30 mouse cellular contexts compared by ENCODE assay signal in genomic region chr7:112647417-112647816, GRCm38 (mm10). TPM values are rescaled to one million over a fixed set of nuclear protein-coding genes. Genes with fewer than 3 reads are reported as not detected.
DNase-seq lines count a peak whose midpoint lies in the region; ATAC-seq and TF ChIP-seq lines count a peak whose summit lies in the region.
"Had no signal": no experiment of that assay in that cellular context is flagged by ENCODE, and none has a peak within 500 bp of the region (broad histone marks: within the 10 kb centered on the region; RNA-seq: fewer than 3 reads in every experiment).

No protein-coding gene starts in this region.

- no peak overlapping the region for H3K9ac ChIP-seq in lung, postnatal 0 days (replicated peaks; ENCODE audit: low read depth)
- H3K9ac ChIP-seq in ES-E14 (ENCODE audit: insufficient read depth, low read depth, low read length, poor library complexity, severe bottlenecking), result no peak overlapping the region
- H3K9ac ChIP-seq: embryonic facial prominence, embryonic 13.5 days; forebrain, embryonic 12.5 days; forebrain, embryonic 15.5 days; hindbrain, embryonic 12.5 days; hindbrain, embryonic 15.5 days had no signal

- peak; percentile 83 for DNase-seq in lung, postnatal 0 days (ENCODE audit: low spot score)
- no peak for DNase-seq in lung, postnatal 4 days
- peak; percentile 48 for DNase-seq in 3134 (ENCODE audit: extremely low read depth, insufficient read length, low spot score)
- DNase-seq in 416B (ENCODE audit: low read depth), result peak; percentile 6
- DNase-seq in ES-E14 (ENCODE audit: low read depth, low spot score), result no peak
- DNase-seq in ovary, adult 18-20 months (ENCODE audit: low spot score), result no peak
- DNase-seq in gastrocnemius, postnatal 4 days (ENCODE audit: low spot score in 2 of 2), result no peak
- no peak for DNase-seq in left cerebral cortex, postnatal 14 days (ENCODE audit: low spot score in 2 of 2)
- DNase-seq: adrenal gland, adult 2 months; adrenal gland, postnatal 14 days; B cell, adult 2 months; cerebellum, adult 11 months; cerebellum, adult 2 months; cerebellum, adult 9-11 months; cerebellum, postnatal 25 days; gastrocnemius, postnatal 10 days; gastrocnemius, postnatal 36 days; heart, adult 11 months had no signal

- no peaks in the 10 kb centered on the region for H3K9me3 ChIP-seq in lung, postnatal 0 days (ENCODE audit: low read length)
- no peaks in the 10 kb centered on the region for H3K9me3 ChIP-seq in ES-E14 (ENCODE audit: control insufficient read depth, insufficient read depth, low read depth, low read length)
- H3K9me3 ChIP-seq: embryonic facial prominence, embryonic 10.5 days; embryonic facial prominence, embryonic 13.5 days; forebrain, embryonic 12.5 days; forebrain, embryonic 15.5 days; hindbrain, embryonic 12.5 days; hindbrain, embryonic 15.5 days had no signal

- in situ Hi-C loops in ES-E14 (cut with MboI; ENCODE audit: low sequenced_read_pairs in 2 of 2, unreplicated experiment in 2 of 2), result no loop called here

- H3K4me3 ChIP-seq in lung, postnatal 0 days (ENCODE audit: low read depth, low read length), result no peak overlapping the region
- no peak overlapping the region for H3K4me3 ChIP-seq in ES-E14 (ENCODE audit: insufficient read depth in 1 of 2, low read depth in 1 of 2, low read length in 2 of 2, poor library complexity in 1 of 2, severe bottlenecking in 1 of 2)
- H3K4me3 ChIP-seq: embryonic facial prominence, embryonic 10.5 days; embryonic facial prominence, embryonic 13.5 days; erythroblast, embryonic 14.5 days; forebrain, embryonic 12.5 days; forebrain, embryonic 15.5 days; hindbrain, embryonic 12.5 days; hindbrain, embryonic 15.5 days had no signal

- H3K4me2 ChIP-seq in lung, postnatal 0 days (replicated peaks; ENCODE audit: low read depth, low read length), result no peak overlapping the region
- H3K4me2 ChIP-seq: embryonic facial prominence, embryonic 13.5 days; forebrain, embryonic 12.5 days; forebrain, embryonic 15.5 days; heart, embryonic 11.5 days; hindbrain, embryonic 12.5 days; hindbrain, embryonic 15.5 days had no signal

- 0 out of 2 replicates have a peak, but pooled peaks have one; percentile 27 for ATAC-seq in lung, postnatal 0 days
- ATAC-seq: CD4-positive, CD25-positive, alpha-beta regulatory T cell, adult 4 months; forebrain, embryonic 15.5 days had no signal

- TF ChIP-seq EP300 in lung, postnatal 0 days (IDR thresholded peaks at IDR 0.05), result peak; percentile 91

- no peaks in the 10 kb centered on the region; the same call in 1 of the 2 replicates for H3K4me1 ChIP-seq in lung, postnatal 0 days (ENCODE audit: insufficient read depth, low read depth, low read length)
- H3K4me1 ChIP-seq in ES-E14 (ENCODE audit: control insufficient read depth in 2 of 2, insufficient read depth in 2 of 2, low read length in 2 of 2, poor library complexity in 1 of 2), result peaks cover 0 to 6% of the 10 kb centered on the region in 2 experiments; a peak in 2 of 4 replicates
- H3K4me1 ChIP-seq: embryonic facial prominence, embryonic 10.5 days; forebrain, embryonic 12.5 days; forebrain, embryonic 15.5 days; hindbrain, embryonic 12.5 days; hindbrain, embryonic 15.5 days had no signal

- TF ChIP-seq CTCF in lung, postnatal 0 days (IDR thresholded peaks at IDR 0.05), result no peak

- H3K36me3 ChIP-seq in lung, postnatal 0 days (ENCODE audit: insufficient read depth, low read length), result no peaks in the 10 kb centered on the region
- H3K36me3 ChIP-seq in ES-E14 (ENCODE audit: control insufficient read depth, insufficient read depth, low read length, poor library complexity, severe bottlenecking), result no peaks in the 10 kb centered on the region
- H3K36me3 ChIP-seq: embryonic facial prominence, embryonic 10.5 days; embryonic facial prominence, embryonic 13.5 days; forebrain, embryonic 12.5 days; forebrain, embryonic 15.5 days; G1E; hindbrain, embryonic 12.5 days; hindbrain, embryonic 15.5 days had no signal

- no peaks in the 10 kb centered on the region for H3K27me3 ChIP-seq in lung, postnatal 0 days (replicated peaks; ENCODE audit: insufficient read depth, low read length)
- H3K27me3 ChIP-seq: embryonic facial prominence, embryonic 13.5 days; forebrain, embryonic 12.5 days; forebrain, embryonic 15.5 days; hindbrain, embryonic 12.5 days; hindbrain, embryonic 15.5 days had no signal

- intact Hi-C loops in left cerebral cortex, postnatal 14 days (cut with DNase I), result no loop called here

- no peak overlapping the region for H3K27ac ChIP-seq in lung, postnatal 0 days (ENCODE audit: low read length)
- no peak overlapping the region for H3K27ac ChIP-seq in ES-E14 (ENCODE audit: insufficient read depth, low read depth, low read length, poor library complexity, severe bottlenecking)
- H3K27ac ChIP-seq: embryonic facial prominence, embryonic 10.5 days; embryonic facial prominence, embryonic 13.5 days; forebrain, embryonic 12.5 days; forebrain, embryonic 15.5 days; hindbrain, embryonic 12.5 days; hindbrain, embryonic 15.5 days had no signal

- WGBS in lung, postnatal 0 days, result 51% methylated on average over 4 of the region's 4 CpGs

TF ChIP-seq in ES-E14, 5 proteins besides CTCF, POLR2A, EP300 and RAD21:
- TF ChIP-seq ZNF384 (IDR thresholded peaks at IDR 0.05; ENCODE audit: low read depth, low read length) (no peak), MAFK (IDR thresholded peaks at IDR 0.05; ENCODE audit: insufficient read depth, low read depth, low read length) (0 out of 2 replicates have a peak, but pooled peaks have one; percentile 53)

RNA-seq across cellular contexts. Expression of gene Tead1, which starts 31.7 kb away (rescaled TPM):
- 23.0 and 28.8 TPM in 2 replicates for polyA plus RNA-seq in lung, postnatal 0 days (2015; fragmentation: Nextera tagmentation; extraction: Ambion mirVana)
- total RNA-seq in ES-E14 (2012; rRNA removed), result 90.5 and 110 TPM in 2 replicates
- 100 to 1,000 TPM; 155 to 175 TPM for total RNA-seq in gastrocnemius, postnatal 4 days (2021)
- total RNA-seq in left cerebral cortex, postnatal 14 days (2021), result 10 to 100 TPM; 14.3 to 15.8 TPM
- total RNA-seq: common myeloid progenitor, adult 5-6 weeks; hematopoietic stem cell, adult 5-6 weeks had no signal
- polyA plus RNA-seq: erythroblast, embryonic 14.5 days; G1E had no signal

Comparison
In these comparisons a context has a peak if more than half of its experiments do, and no peak if none do; other contexts are left out.
1. DNase-seq: peak in lung, postnatal 0 days (single experiment), 3134 (single experiment) and 416B (single experiment); none in lung, postnatal 4 days (0 of 2), ES-E14 (single experiment), ovary, adult 18-20 months (single experiment), gastrocnemius, postnatal 4 days (0 of 2) and left cerebral cortex, postnatal 14 days (0 of 2).